Mouse (Mus musculus) small intestine, adult 2 months (tissue): ENCODE measurements around the gene Clcnkb. TPM values are rescaled to one million over a fixed set of nuclear protein-coding genes. Genes with fewer than 3 reads are reported as not detected.

Experiments used
- H3K27ac ChIP-seq: fragments of 200-500 bp; 2 replicates; pipeline ENCODE4 v1.5.1; 2012; ENCODE audit warnings: low read depth, low read length, control low read depth, inconsistent platforms; ENCODE audit not compliant: insufficient read depth
- H3K27me3 ChIP-seq: fragments of 200-500 bp; 2 replicates; pipeline ENCODE4 v1.6.1; 2012; ENCODE audit warnings: mild to moderate bottlenecking, moderate library complexity, low read length, inconsistent platforms; ENCODE audit not compliant: control insufficient read depth, insufficient read depth
- H3K36me3 ChIP-seq: fragments of 200-500 bp; 2 replicates; pipeline ENCODE4 v1.6.1; 2012; ENCODE audit warnings: mild to moderate bottlenecking, low read length, control low read depth, inconsistent platforms; ENCODE audit not compliant: control insufficient read depth, insufficient read depth
- H3K4me1 ChIP-seq: fragments of 200-500 bp; 2 replicates; pipeline ENCODE4 v1.6.1; 2012; ENCODE audit warnings: low read length, inconsistent platforms, mixed read lengths; ENCODE audit not compliant: control insufficient read depth, insufficient read depth, insufficient read length
- H3K4me3 ChIP-seq: fragments of 200-500 bp; 2 replicates; pipeline ENCODE4 v1.5.1; 2012; ENCODE audit warnings: low read depth, mild to moderate bottlenecking, control low read depth, inconsistent platforms, low read length, moderate library complexity
- CTCF ChIP-seq: fragments of 200-500 bp; IDR thresholded peaks from 2 replicates; pipeline ENCODE4 v1.5.1; 2012; ENCODE audit warnings: low read depth, mild to moderate bottlenecking, control low read depth, inconsistent platforms, low read length, moderate library complexity, mixed read lengths; ENCODE audit not compliant: insufficient replicate concordance, insufficient read length; ENCODE audit errors: extremely low read depth
- POLR2A ChIP-seq: fragments of 200-500 bp; IDR thresholded peaks from 2 replicates; pipeline ENCODE4 v1.6.1; 2012; ENCODE audit warnings: low read depth, mild to moderate bottlenecking, control low read depth, inconsistent platforms, low read length, moderate library complexity
- WGBS: fragments of 180-500 bp; shearing (Covaris S2); methylation state at CpG from one replicate; pipeline ENCODE4 v1.1.7; 2018; 5-methylcytosine and 5-hydroxymethylcytosine counted together
- polyA plus RNA-seq: library from polyadenylated mRNA; depleted of rRNA; stranded (reverse); fragments of >200 nt; gene quantifications from 2 replicates; pipeline ENCODE4 v1.2.3, GENCODE M21; 2012

Clcnkb gene
- polyA plus RNA-seq, 1 experiment, result not detected

DNA sequence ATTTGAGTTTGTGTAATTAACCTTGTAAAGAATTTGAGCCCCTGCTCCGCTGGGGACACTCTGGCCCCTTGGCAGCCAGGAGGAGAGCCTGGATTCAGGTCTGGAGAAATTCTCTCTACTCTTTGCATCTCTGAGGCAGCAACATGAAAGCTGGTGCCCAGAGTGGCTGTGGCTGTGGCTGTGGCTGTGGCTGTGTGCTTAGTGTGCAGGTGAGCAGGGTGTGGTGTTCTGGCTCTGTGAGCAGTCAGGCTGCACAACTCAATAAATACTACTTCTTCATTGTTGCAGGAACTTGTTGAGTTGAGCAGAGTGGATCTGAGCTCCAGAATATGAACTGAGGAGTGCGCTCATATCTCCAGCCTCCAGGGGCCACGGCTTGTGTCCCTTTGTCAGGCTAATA lies 43.1 kb upstream of the Clcnkb start:
- TF ChIP-seq CTCF, result no peak
- TF ChIP-seq POLR2A, result no peak
- 93% methylated on average over 3 of the region's 3 CpGs for WGBS
- Histone ChIP-seq H3K36me3 (peaks cover 24% of the 10 kb centered on the region), H3K27me3 (no peaks in the 10 kb centered on the region), H3K4me1 (peaks cover 12% of the 10 kb centered on the region), H3K4me3 (no peak overlapping the region), H3K27ac (no peak overlapping the region)

DNA sequence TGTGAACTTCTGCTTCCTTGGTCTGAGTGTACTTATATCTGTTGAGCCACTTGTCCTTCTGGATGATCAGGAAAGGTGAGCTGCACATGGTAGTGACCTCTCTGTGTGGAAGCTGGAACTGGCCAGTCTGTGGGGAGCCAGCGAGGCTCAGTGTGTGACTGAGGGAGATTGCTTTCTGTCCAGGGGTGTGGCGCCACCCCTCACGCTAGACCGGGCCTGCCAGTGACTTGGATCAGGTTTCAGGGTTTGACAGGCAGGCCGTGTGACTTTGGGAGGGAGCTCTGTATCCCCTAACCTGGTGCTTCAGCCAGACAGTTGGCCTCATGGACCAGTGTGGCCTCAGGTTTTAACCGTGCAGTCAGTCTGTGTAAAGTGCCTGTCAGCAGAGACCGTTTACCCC lies 42.4 kb upstream of the Clcnkb start:
- H3K27ac ChIP-seq, result no peak overlapping the region
- TF ChIP-seq CTCF (no peak), POLR2A (no peak)
- 45% methylated on average over 7 of the region's 7 CpGs for WGBS

GRCm38 (mm10) chr4:141456193-141456938 lies 40.6 kb upstream of the Clcnkb start:
- Histone ChIP-seq H3K27ac (no peak overlapping the region), H3K4me3 (no peak overlapping the region), H3K36me3 (peaks cover 13% of the 10 kb centered on the region; the same call in 1 of the 2 replicates), H3K27me3 (no peaks in the 10 kb centered on the region), H3K4me1 (peaks cover 10% of the 10 kb centered on the region)
- TF ChIP-seq POLR2A, result no peak
- TF ChIP-seq CTCF, result no peak
- WGBS, result 37% methylated on average over 14 of the region's 14 CpGs

More for the DNA sequence above, 42.4 kb upstream of the Clcnkb start:
- H3K27me3 ChIP-seq, result no peaks in the 10 kb centered on the region
- peaks cover 11% of the 10 kb centered on the region for H3K4me1 ChIP-seq
- peaks cover 18% of the 10 kb centered on the region for H3K36me3 ChIP-seq
- H3K4me3 ChIP-seq, result no peak overlapping the region

GRCm38 (mm10) chr4:141455526-141455925 lies 39.7 kb upstream of the Clcnkb start:
- Histone ChIP-seq H3K27me3 (no peaks in the 10 kb centered on the region), H3K27ac (no peak overlapping the region), H3K36me3 (peaks cover 13% of the 10 kb centered on the region; the same call in 1 of the 2 replicates), H3K4me3 (no peak overlapping the region), H3K4me1 (peaks cover 10% of the 10 kb centered on the region)
- WGBS, result 98% methylated on average over 4 of the region's 4 CpGs
- no peak for TF ChIP-seq POLR2A
- TF ChIP-seq CTCF, result no peak

- no peak overlapping the region for H3K27ac ChIP-seq
- peaks cover 10% of the 10 kb centered on the region for H3K4me1 ChIP-seq
- no peak overlapping the region for H3K4me3 ChIP-seq
- WGBS, result 70% methylated on average over 14 of the region's 14 CpGs
- TF ChIP-seq CTCF (no peak), POLR2A (no peak)
- peaks cover 15% of the 10 kb centered on the region; the same call in 1 of the 2 replicates for H3K36me3 ChIP-seq
- no peaks in the 10 kb centered on the region for H3K27me3 ChIP-seq
Measured at GRCm38 (mm10) chr4:141454581-141455350, 39.0 kb upstream of the Clcnkb start.

- Histone ChIP-seq H3K4me3 (no peak overlapping the region), H3K36me3 (peaks cover 22% of the 10 kb centered on the region), H3K27me3 (no peaks in the 10 kb centered on the region), H3K27ac (no peak overlapping the region), H3K4me1 (peaks cover 10% of the 10 kb centered on the region)
- whole genome bisulfite sequencing, result 77% methylated on average over 9 of the region's 9 CpGs
- TF ChIP-seq CTCF (no peak), POLR2A (no peak)
Measured at GRCm38 (mm10) chr4:141451916-141452450, 36.2 kb upstream of the Clcnkb start.

DNA sequence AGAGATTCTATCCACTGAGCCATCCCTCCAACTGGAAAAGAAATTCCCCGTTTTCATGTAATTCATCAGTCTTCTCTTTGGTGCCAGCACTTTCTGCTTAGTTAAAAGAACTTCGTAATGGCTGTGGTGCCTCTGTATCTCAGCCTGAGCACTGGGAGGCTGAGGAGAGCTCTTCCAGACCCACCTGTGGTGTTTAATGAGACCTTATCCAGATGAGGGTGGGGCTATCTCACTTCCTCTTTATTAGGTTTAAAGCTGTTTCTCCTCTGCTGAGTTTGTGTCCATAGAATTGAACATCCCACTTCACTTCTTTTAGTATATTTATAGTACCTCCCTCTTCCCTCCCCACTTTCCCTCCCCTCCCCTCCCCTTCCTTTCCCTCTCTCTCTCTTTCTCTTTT lies 35.4 kb upstream of the Clcnkb start:
- no peak overlapping the region for H3K27ac ChIP-seq
- peaks cover 22% of the 10 kb centered on the region for H3K36me3 ChIP-seq
- WGBS, result 88% methylated on average over 2 of the region's 2 CpGs
- H3K27me3 ChIP-seq, result no peaks in the 10 kb centered on the region
- TF ChIP-seq CTCF (no peak), POLR2A (no peak)
- peaks cover 6% of the 10 kb centered on the region; the same call in 1 of the 2 replicates for H3K4me1 ChIP-seq
- H3K4me3 ChIP-seq, result no peak overlapping the region
